Mouse (Mus musculus) lung, embryonic 16.5 days (tissue): ENCODE measurements around the gene Daxx. TPM values are rescaled to one million over a fixed set of nuclear protein-coding genes. Genes with fewer than 3 reads are reported as not detected.

Experiments
- ATAC-seq: fragments of 200-750 bp; cut with Nextera tagmentation; 2 replicates; pipeline ENCODE4 v1.8.0; 2017; ENCODE audit warnings: low read depth, mild to moderate bottlenecking, moderate library complexity
- H3K27ac ChIP-seq: fragments of 300-500 bp; sonication (generic); 2 replicates; pipeline ENCODE4 v1.5.1; 2014; ENCODE audit warnings: mild to moderate bottlenecking, control low read depth, low read length
- H3K27me3 ChIP-seq: fragments of 300-500 bp; sonication (generic); 2 replicates; pipeline ENCODE4 v1.6.1; 2014; ENCODE audit warnings: low read depth, low read length, mixed read lengths; ENCODE audit not compliant: control insufficient read depth, insufficient read depth
- H3K36me3 ChIP-seq: fragments of 300-500 bp; sonication (generic); 2 replicates; pipeline ENCODE4 v1.6.1; 2014; ENCODE audit warnings: low read length; ENCODE audit not compliant: control insufficient read depth, insufficient read depth
- H3K4me1 ChIP-seq: fragments of 300-500 bp; sonication (generic); replicated peaks from 2 replicates; pipeline ENCODE4 v1.6.1; 2014; ENCODE audit warnings: low read length, mixed read lengths; ENCODE audit not compliant: control insufficient read depth, insufficient read depth
- H3K4me2 ChIP-seq: fragments of 300-500 bp; sonication (generic); 2 replicates; pipeline ENCODE4 v1.6.1; 2014; ENCODE audit warnings: low read depth, low read length, control low read depth
- H3K4me3 ChIP-seq: fragments of 300-500 bp; sonication (generic); 2 replicates; pipeline ENCODE4 v1.5.1; 2014; ENCODE audit warnings: mild to moderate bottlenecking, low read length, control low read depth
- H3K9ac ChIP-seq: fragments of 300-500 bp; sonication (generic); 2 replicates; pipeline ENCODE4 v1.6.1; 2014; ENCODE audit warnings: low read length, control low read depth
- H3K9me3 ChIP-seq: fragments of 300-500 bp; sonication (generic); 2 replicates; pipeline ENCODE4 v1.6.1; 2016; ENCODE audit warnings: low read length; ENCODE audit not compliant: control insufficient read depth
- WGBS: fragments of 180-500 bp; shearing (Covaris S2); extraction: QIAGEN DNeasy Blood & Tissue Kit; methylation state at CpG from one replicate; pipeline ENCODE4 v1.1.7; 2014; 5-methylcytosine and 5-hydroxymethylcytosine counted together
- polyA plus RNA-seq: library from polyadenylated mRNA; unstranded; fragments of >200 nt; fragmentation: Nextera tagmentation; extraction: Ambion mirVana; gene quantifications from 2 replicates; pipeline ENCODE4 v1.2.1, GENCODE M21; 2015

The Daxx gene
- polyA plus RNA-seq, 1 experiment from 2014 or later, result 50.6 TPM

DNA sequence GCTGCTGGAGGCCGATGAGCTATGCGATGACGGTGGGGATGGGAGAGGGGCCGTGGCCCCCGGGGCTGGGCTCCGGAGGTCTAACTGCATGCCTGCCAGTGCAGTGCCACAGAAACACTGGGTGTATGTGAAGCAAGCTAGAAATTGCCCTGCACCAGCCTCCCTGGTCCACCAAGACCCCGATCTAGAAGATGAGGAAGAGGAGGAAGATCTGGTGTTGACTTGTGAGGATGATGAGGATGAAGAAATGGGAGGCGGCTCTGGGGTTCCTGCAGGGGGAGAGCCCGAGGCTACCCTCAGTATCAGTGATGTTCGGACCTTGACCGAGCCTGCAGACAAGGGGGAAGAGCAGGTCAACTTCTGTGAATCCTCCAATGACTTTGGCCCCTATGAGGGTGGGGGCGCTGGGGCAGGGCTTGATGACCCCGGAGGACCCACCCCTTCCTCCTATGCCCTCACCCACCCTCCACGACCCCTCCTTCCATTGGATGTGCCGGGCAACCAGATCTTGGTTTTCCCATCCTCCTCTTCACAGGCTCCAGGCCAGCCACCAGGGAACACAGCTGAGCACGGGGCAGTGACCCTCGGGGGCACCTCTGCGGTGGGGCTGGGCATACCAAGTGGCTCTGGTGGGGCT, 8.6 kb downstream of the Daxx start:
- no peak overlapping the region for H3K27ac ChIP-seq
- whole genome bisulfite sequencing, result 82% methylated on average over 18 of the region's 18 CpGs
- H3K36me3 ChIP-seq, result peaks cover 25% of the 10 kb centered on the region
- no peaks in the 10 kb centered on the region for H3K9me3 ChIP-seq
- no peak overlapping the region for H3K9ac ChIP-seq
- no peak overlapping the region for H3K4me3 ChIP-seq
- H3K27me3 ChIP-seq, result no peaks in the 10 kb centered on the region
- no peak for ATAC-seq
- H3K4me2 ChIP-seq, result no peak overlapping the region
- H3K4me1 ChIP-seq, result peaks cover 24% of the 10 kb centered on the region

DNA sequence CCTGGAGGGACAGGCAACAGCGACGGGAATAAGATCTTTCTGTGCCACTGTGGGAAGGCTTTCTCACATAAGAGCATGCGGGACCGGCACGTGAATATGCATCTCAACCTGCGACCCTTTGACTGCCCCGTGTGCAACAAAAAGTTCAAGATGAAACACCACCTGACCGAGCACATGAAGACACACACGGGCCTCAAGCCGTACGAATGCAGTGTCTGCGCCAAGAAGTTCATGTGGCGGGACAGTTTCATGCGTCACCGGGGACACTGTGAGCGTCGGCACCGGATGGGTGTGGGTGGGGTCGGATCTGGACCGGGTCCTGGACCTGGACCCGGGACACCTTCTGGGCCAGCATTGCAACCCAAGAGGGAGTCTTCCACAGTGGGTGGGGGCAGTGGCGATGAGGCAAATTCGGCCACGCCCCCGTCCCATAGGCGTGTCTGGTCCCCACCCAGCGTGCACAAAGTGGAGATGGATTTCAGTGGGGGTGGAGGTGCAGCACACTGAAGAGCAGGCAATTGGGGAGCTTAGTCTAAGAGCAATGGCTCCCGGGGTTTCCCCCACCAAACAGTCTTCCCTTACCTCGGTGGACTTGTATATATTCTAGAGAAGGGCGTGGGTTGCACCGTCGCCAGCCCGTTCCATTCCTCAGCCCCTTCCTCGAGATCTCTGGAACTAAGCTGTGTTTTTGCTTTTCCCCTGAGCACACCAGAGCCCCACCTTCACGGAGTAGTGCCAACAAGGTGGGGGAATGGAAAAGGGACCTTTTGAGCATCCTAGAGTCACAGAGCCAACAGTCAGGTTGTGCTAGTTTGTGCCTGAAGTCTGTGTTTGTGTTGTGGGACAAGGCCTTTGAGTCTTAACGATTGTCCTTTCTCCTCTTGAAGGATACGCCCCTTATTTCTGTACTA, 9.3 kb downstream of the Daxx start:
- Histone ChIP-seq H3K36me3 (peaks cover 19% of the 10 kb centered on the region), H3K4me2 (peak overlapping the region; percentile 98), H3K9me3 (no peaks in the 10 kb centered on the region), H3K4me1 (peaks cover 24% of the 10 kb centered on the region), H3K9ac (peak overlapping the region; percentile 88), H3K27me3 (no peaks in the 10 kb centered on the region), H3K4me3 (peak overlapping the region; percentile 84), H3K27ac (peak overlapping the region; percentile 88)
- 56% methylated on average over 37 of the region's 37 CpGs for WGBS
- no peak for ATAC-seq

DNA sequence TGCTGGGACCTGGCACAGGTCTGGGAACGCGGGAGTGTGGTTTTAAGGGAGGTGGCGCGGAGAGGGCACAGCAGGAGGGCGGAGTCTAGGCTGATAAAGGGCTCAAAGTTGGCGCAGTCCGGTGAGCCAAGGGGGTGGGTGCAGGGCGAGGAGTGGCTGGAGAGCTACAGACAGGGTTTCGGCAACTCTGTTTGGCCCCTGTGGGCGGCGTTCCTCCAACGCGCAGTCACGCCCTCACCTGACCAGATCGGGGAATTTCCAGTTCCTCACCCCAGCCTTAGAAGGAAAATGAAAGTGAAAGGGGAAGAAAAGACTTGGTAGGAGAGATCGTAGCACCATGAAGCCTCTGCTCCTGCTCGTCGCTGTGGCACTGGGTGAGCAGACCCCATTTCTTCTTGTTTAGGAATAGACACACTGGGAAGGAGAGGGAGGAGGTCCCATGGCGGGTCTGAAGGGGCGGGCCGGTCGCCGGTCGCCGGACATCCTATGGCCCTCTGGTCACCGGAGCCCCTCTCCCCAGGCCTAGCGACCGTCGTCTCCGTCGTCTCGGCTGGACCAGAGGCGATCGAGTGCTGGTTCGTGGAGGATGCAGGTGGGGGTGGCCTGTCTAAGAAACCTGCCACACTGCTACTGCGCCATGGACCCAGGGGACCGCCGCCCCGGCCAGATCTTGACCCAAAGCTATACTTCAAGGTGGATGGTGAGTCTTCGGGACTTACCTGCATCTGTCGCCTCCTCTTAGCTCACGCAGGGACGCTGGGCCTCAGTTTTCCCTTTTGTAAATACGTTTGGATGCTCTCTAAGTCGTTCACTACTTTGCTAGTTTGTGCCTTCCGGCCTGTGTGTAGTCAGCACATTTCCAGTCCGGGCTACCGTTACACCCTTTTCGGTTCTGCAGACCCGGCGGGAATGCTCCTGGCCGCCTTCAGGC, 10.4 kb downstream of the Daxx start:
- 0% methylated on average over 52 of the region's 52 CpGs for WGBS

DNA sequence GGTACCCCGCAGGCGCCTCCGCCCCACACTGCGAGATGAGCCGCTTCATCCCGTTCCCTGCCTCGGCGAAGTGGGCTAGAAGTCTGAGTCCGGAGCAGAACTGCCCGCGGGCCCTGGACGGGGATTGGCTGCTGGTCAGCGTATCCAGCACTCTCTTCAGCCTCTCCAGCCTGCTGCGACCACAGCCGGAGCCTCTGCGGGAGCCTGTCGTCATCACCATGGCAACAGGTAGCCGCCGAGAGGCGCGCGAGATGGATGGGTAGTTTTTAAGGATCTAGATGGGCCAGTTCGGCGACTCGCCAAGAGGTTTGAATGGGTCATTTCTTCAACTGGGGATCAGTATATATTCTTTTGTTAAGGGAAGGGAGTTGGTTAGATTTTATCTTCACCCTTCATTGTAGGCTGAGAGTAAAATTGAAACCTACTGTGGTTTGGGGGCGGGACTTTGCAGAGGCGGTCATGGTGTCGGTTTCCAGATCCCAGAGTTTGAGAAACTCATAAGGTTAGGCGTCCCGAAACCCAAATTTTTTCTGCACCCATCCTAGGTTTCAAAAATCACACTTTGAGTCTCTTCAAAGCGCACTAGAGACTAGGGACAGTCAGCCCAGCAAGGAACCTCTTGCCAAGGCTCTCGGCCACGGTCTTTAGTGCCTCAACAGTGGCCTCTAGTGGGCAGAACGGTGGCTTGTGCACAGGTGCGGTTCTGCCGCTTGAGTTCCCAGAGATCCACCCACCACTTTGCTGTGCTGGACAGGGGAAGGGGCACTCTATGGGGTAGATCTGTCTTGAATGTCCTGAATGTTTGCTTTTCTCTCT, 11.3 kb downstream of the Daxx start:
- Histone ChIP-seq H3K27me3 (no peaks in the 10 kb centered on the region), H3K9me3 (no peaks in the 10 kb centered on the region), H3K36me3 (peaks cover 13% of the 10 kb centered on the region), H3K9ac (peak overlapping the region; percentile 88), H3K4me3 (peak overlapping the region; percentile 84), H3K27ac (peak overlapping the region; percentile 88), H3K4me1 (peaks cover 16% of the 10 kb centered on the region), H3K4me2 (peak overlapping the region; percentile 98)
- ATAC-seq, result peak; percentile 59
- under 1% methylated on average over 36 of the region's 36 CpGs for WGBS

More for the DNA sequence above, 10.4 kb downstream of the Daxx start:
- H3K27me3 ChIP-seq, result no peaks in the 10 kb centered on the region
- peak overlapping the region; percentile 88 for H3K27ac ChIP-seq
- ATAC-seq, result peak; percentile 35
- peak overlapping the region; percentile 88 for H3K9ac ChIP-seq
- H3K9me3 ChIP-seq, result no peaks in the 10 kb centered on the region
- H3K36me3 ChIP-seq, result peaks cover 11% of the 10 kb centered on the region
- peaks cover 24% of the 10 kb centered on the region for H3K4me1 ChIP-seq
- peak overlapping the region; percentile 98 for H3K4me2 ChIP-seq
- peak overlapping the region; percentile 84 for H3K4me3 ChIP-seq

DNA sequence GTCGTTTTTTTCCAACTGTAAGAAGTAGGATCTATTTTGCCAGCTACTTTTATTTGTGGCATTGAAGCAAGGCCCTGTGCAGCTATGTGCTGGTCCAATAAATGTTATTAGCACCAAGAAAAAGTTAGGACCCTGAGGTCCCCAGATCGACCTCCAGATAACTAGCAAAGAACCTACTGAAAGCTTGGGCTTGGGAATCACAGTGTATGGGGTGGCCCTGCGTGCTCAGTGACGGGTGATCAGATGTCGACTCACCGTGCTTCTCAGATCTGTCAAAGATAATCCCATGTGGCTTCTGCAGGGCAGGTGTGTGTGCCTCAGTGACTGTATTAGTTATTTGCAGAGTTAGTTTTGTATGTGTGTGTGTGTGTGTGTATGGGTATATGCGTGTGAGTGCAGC, 12.1 kb downstream of the Daxx start:
- ATAC-seq, result no peak
- H3K9ac ChIP-seq, result no peak overlapping the region
- no peaks in the 10 kb centered on the region for H3K27me3 ChIP-seq
- H3K4me1 ChIP-seq, result peaks cover 15% of the 10 kb centered on the region
- H3K27ac ChIP-seq, result no peak overlapping the region
- 83% methylated on average over 7 of the region's 7 CpGs for WGBS
- H3K4me3 ChIP-seq, result no peak overlapping the region
- H3K36me3 ChIP-seq, result peaks cover 13% of the 10 kb centered on the region
- H3K9me3 ChIP-seq, result no peaks in the 10 kb centered on the region
- H3K4me2 ChIP-seq, result no peak overlapping the region

- no peak for ATAC-seq
- H3K4me3 ChIP-seq, result no peak overlapping the region
- H3K9me3 ChIP-seq, result no peaks in the 10 kb centered on the region
- H3K27ac ChIP-seq, result no peak overlapping the region
- WGBS, result 78% methylated on average over 10 of the region's 10 CpGs
- no peak overlapping the region for H3K9ac ChIP-seq
- H3K36me3 ChIP-seq, result peaks cover 5% of the 10 kb centered on the region
- H3K4me2 ChIP-seq, result no peak overlapping the region
- H3K4me1 ChIP-seq, result peaks cover 11% of the 10 kb centered on the region
- no peaks in the 10 kb centered on the region for H3K27me3 ChIP-seq
Measured at GRCm38 (mm10) chr17:33924577-33925283, 15.5 kb downstream of the Daxx start.

- ATAC-seq, result no peak
- Histone ChIP-seq H3K27ac (no peak overlapping the region), H3K36me3 (peaks cover 5% of the 10 kb centered on the region), H3K4me3 (no peak overlapping the region), H3K9me3 (no peaks in the 10 kb centered on the region), H3K9ac (no peak overlapping the region), H3K27me3 (no peaks in the 10 kb centered on the region), H3K4me1 (peaks cover 12% of the 10 kb centered on the region), H3K4me2 (no peak overlapping the region)
- WGBS, result 78% methylated on average over 21 of the region's 21 CpGs
Measured at GRCm38 (mm10) chr17:33925406-33926116, 16.3 kb downstream of the Daxx start.
